Mouse (Mus musculus) brain, embryonic 14.5 days (tissue): ENCODE data around the gene Cd2.

Experiments used
- CTCF ChIP-seq: fragments of 200-500 bp; IDR thresholded peaks from 2 replicates; pipeline ENCODE4 v1.5.1; 2012; ENCODE audit warnings: inconsistent platforms, mild to moderate bottlenecking, moderate library complexity, borderline replicate concordance; ENCODE audit not compliant: insufficient read depth, insufficient read length; ENCODE audit errors: extremely low read depth
- POLR2A ChIP-seq: fragments of 200-500 bp; IDR thresholded peaks from 2 replicates; pipeline ENCODE4 v1.6.1; 2012; ENCODE audit warnings: mild to moderate bottlenecking, inconsistent platforms, borderline replicate concordance; ENCODE audit not compliant: poor library complexity, insufficient read depth, insufficient read length, severe bottlenecking; ENCODE audit errors: extremely low read depth

- no peak for TF ChIP-seq POLR2A
- no peak for TF ChIP-seq CTCF
Observed at GRCm38 (mm10) chr3:101282556-101283180, 5.1 kb downstream of the Cd2 start.
